Mouse (Mus musculus): ENCODE measurements around the gene Kcne1.
A peak's percentile ranks its signal among the peaks of the same experiment; 100 is the strongest.

Kcne1 gene

GRCm38 (mm10) chr16:92309126-92309525 lies 50.1 kb downstream of the Kcne1 start:
- DNase-seq (ENCODE audit: low read depth, low spot score) = no peak

GRCm38 (mm10) chr16:92307947-92308346 lies 51.3 kb downstream of the Kcne1 start:
- DNase-seq (ENCODE audit: low read depth, low spot score) = no peak

GRCm38 (mm10) chr16:92305519-92305918 lies 53.7 kb downstream of the Kcne1 start:
- no peak for DNase-seq (ENCODE audit: low read depth, low spot score)

DNA sequence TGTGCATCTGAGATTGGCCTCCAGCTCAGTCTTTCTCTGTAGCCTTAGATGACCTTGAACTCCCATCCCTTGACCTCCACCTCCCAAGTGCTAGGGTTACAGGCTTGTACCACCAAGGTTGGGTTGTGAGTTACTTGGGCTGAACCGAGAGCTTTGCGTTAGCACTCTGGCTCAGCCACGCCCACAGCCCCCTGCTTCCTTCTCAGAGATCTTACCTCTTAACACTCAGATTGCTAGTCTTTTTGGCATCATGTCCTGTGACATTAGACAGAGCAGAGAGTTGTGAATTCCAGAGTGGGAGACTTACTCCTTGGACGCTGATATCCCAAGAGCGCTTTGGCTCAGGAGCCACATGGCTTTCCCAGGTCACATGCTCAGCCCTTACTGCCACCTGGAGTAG lies 56.8 kb downstream of the Kcne1 start:
- no peak for DNase-seq (ENCODE audit: low read depth, low spot score)

GRCm38 (mm10) chr16:92301989-92302388 lies 57.3 kb downstream of the Kcne1 start:
- no peak for DNase-seq (ENCODE audit: low read depth, low spot score)

DNA sequence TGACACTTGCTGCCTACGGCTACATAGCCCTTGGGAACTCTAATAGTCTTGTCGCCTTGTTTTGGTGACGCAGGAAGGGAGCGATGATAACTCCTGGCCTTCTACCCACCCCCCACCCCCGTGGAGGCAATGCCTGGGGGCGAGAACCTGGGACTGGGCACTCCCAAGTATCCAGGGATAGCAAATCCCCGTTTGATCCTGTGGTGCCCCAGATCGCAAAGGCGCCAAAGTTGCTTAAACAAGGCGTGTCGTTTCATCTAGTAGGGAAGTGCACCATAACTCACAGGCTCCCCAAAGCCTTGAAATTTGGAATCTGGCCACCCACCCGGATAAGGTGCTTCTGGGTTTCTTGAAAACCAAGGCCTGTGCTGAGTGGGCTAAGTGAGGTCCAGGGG lies 57.9 kb downstream of the Kcne1 start:
- DNase-seq (ENCODE audit: low read depth, low spot score) = peak; percentile 30

GRCm38 (mm10) chr16:92300649-92301411 lies 58.4 kb downstream of the Kcne1 start, which contains the start of gene Smim11:
TSS of gene Smim11 (plus strand) at chr16:92301286.
- peak; percentile 95 for DNase-seq (ENCODE audit: low read depth, low spot score)
